Mouse (Mus musculus) MEL (cell line): ENCODE results near the gene Lrpprc. TPM values are rescaled to one million over a fixed set of nuclear protein-coding genes. Genes with fewer than 3 reads are reported as not detected.

ENCODE experiments used
- DNase-seq: peaks from one replicate; pipeline ENCODE4 v3.0.0; 2011; ENCODE audit warnings: low read depth, low spot score
- H3K27ac ChIP-seq: 2 replicates; pipeline ENCODE4 v1.5.1; 2012; ENCODE audit warnings: low read depth, mild to moderate bottlenecking, control low read depth, low read length, moderate library complexity; ENCODE audit not compliant: control insufficient read depth
- H3K27me3 ChIP-seq, 2 experiments: fragments of 150-350 bp in 1 of 2; sonication (generic) in 1 of 2; 2 replicates each; pipeline ENCODE4 v1.6.1; 2012; ENCODE audit warnings: low read length in 2 of 2, mild to moderate bottlenecking in 2 of 2, improper control_type of control experiment in 1 of 2, moderate library complexity in 1 of 2; ENCODE audit not compliant: insufficient read depth in 2 of 2, control insufficient read depth in 1 of 2
- H3K36me3 ChIP-seq, 2 experiments: 2 replicates each; pipeline ENCODE4 v1.6.1; 2012 to 2014; ENCODE audit warnings: low read length in 2 of 2, improper control_type of control experiment in 1 of 2, inconsistent platforms in 1 of 2, mild to moderate bottlenecking in 1 of 2; ENCODE audit not compliant: insufficient read depth in 2 of 2, control insufficient read depth in 1 of 2
- H3K4me1 ChIP-seq, 2 experiments: fragments of 150-350 bp in 1 of 2; sonication (generic) in 1 of 2; 2 replicates each; pipeline ENCODE4 v1.6.1; 2012; ENCODE audit warnings: low read length in 2 of 2, improper control_type of control experiment in 1 of 2, mild to moderate bottlenecking in 1 of 2; ENCODE audit not compliant: insufficient read depth in 2 of 2, control insufficient read depth in 1 of 2
- H3K4me3 ChIP-seq, 2 experiments: fragments of 150-350 bp in 1 of 2; sonication (generic) in 1 of 2; 2 replicates each; pipeline ENCODE4 v1.5.1; 2012; ENCODE audit warnings: low read depth in 2 of 2, low read length in 2 of 2, mild to moderate bottlenecking in 2 of 2, moderate library complexity in 2 of 2, control low read depth in 1 of 2, improper control_type of control experiment in 1 of 2; ENCODE audit not compliant: control insufficient read depth in 1 of 2, insufficient read depth in 1 of 2
- H3K79me2 ChIP-seq: 2 replicates; pipeline ENCODE4 v1.6.1; 2012; ENCODE audit warnings: mild to moderate bottlenecking, low read length, moderate library complexity; ENCODE audit not compliant: control insufficient read depth, poor library complexity, insufficient read depth
- H3K9ac ChIP-seq: 2 replicates; pipeline ENCODE4 v1.6.1; 2012; ENCODE audit warnings: low read depth, mild to moderate bottlenecking, control low read depth, low read length, moderate library complexity; ENCODE audit not compliant: control insufficient read depth, poor library complexity, severe bottlenecking
- H3K9me3 ChIP-seq: fragments of 150-350 bp; sonication (generic); replicated peaks from 2 replicates; pipeline ENCODE4 v1.6.1; 2012; ENCODE audit warnings: mild to moderate bottlenecking, low read length, improper control_type of control experiment, moderate library complexity; ENCODE audit not compliant: insufficient read depth
- BHLHE40 ChIP-seq: IDR thresholded peaks from 2 replicates; pipeline ENCODE4 v1.6.1; 2012; ENCODE audit warnings: low read depth, mild to moderate bottlenecking, inconsistent platforms, low read length, improper control_type of control experiment, borderline replicate concordance
- CHD1 ChIP-seq: IDR thresholded peaks from 2 replicates; pipeline ENCODE4 v1.6.1; 2012; ENCODE audit warnings: low read depth, mild to moderate bottlenecking, inconsistent platforms, low read length, improper control_type of control experiment
- CHD2 ChIP-seq: IDR thresholded peaks from 2 replicates; pipeline ENCODE4 v1.6.1; 2011; ENCODE audit warnings: low read length, improper control_type of control experiment
- CTCF ChIP-seq, 3 experiments: IDR thresholded peaks in 2 of 3; conservative IDR thresholded peaks in 1 of 3; 2 replicates each; pipeline ENCODE4 v1.5.1; 2011 to 2012; ENCODE audit warnings: low read length in 3 of 3, low read depth in 2 of 3, mild to moderate bottlenecking in 2 of 3, improper control_type of control experiment in 1 of 3, inconsistent platforms in 1 of 3, mixed read lengths in 1 of 3, moderate library complexity in 1 of 3; ENCODE audit not compliant: control insufficient read depth in 1 of 3, insufficient read depth in 1 of 3, poor library complexity in 1 of 3, severe bottlenecking in 1 of 3
- ELF1 ChIP-seq: IDR thresholded peaks from 2 replicates; pipeline ENCODE4 v1.6.1; 2014; ENCODE audit warnings: low read depth, mild to moderate bottlenecking, inconsistent platforms, low read length, improper control_type of control experiment, moderate library complexity
- EP300 ChIP-seq, 2 experiments: IDR thresholded peaks; 2 replicates each; pipeline ENCODE4 v1.6.1; 2011; ENCODE audit warnings: improper control_type of control experiment in 2 of 2, low read length in 2 of 2, low read depth in 1 of 2, mild to moderate bottlenecking in 1 of 2
- ETS1 ChIP-seq: IDR thresholded peaks from 2 replicates; pipeline ENCODE4 v1.6.1; 2012; ENCODE audit warnings: low read depth, mild to moderate bottlenecking, inconsistent platforms, low read length, improper control_type of control experiment, moderate library complexity
- GATA1 ChIP-seq: IDR thresholded peaks from 2 replicates; pipeline ENCODE4 v1.6.1; 2011; ENCODE audit warnings: low read depth, low read length, improper control_type of control experiment
- HCFC1 ChIP-seq: IDR thresholded peaks from 2 replicates; pipeline ENCODE4 v1.6.1; 2012; ENCODE audit warnings: low read depth, mild to moderate bottlenecking, inconsistent platforms, low read length, improper control_type of control experiment, moderate library complexity
- JUND ChIP-seq: IDR thresholded peaks from 2 replicates; pipeline ENCODE4 v1.6.1; 2011; ENCODE audit warnings: low read depth, mild to moderate bottlenecking, improper control_type of control experiment, low read length
- KAT2A ChIP-seq: conservative IDR thresholded peaks from 2 replicates; pipeline ENCODE4 v1.6.1; 2012; ENCODE audit warnings: low read depth, low read length, improper control_type of control experiment, inconsistent platforms
- MEF2A ChIP-seq: IDR thresholded peaks from 2 replicates; pipeline ENCODE4 v1.6.1; 2014; ENCODE audit warnings: low read depth, mild to moderate bottlenecking, inconsistent platforms, low read length, improper control_type of control experiment; ENCODE audit not compliant: poor library complexity, insufficient replicate concordance, severe bottlenecking; ENCODE audit errors: extremely low read depth
- MYB ChIP-seq: IDR thresholded peaks from 2 replicates; pipeline ENCODE4 v1.6.1; 2011; ENCODE audit warnings: mild to moderate bottlenecking, low read depth, low read length, improper control_type of control experiment
- MYC ChIP-seq: IDR thresholded peaks from 2 replicates; pipeline ENCODE4 v1.6.1; 2011; ENCODE audit warnings: low read depth, mild to moderate bottlenecking, low read length, improper control_type of control experiment, moderate library complexity
- NELFE ChIP-seq: IDR thresholded peaks from 2 replicates; pipeline ENCODE4 v1.6.1; 2011; ENCODE audit warnings: low read depth, low read length, improper control_type of control experiment
- NRF1 ChIP-seq: IDR thresholded peaks from 2 replicates; pipeline ENCODE4 v1.6.1; 2014; ENCODE audit warnings: low read depth, mild to moderate bottlenecking, inconsistent platforms, low read length, improper control_type of control experiment, moderate library complexity; ENCODE audit not compliant: poor library complexity, insufficient read depth, severe bottlenecking
- POLR2A ChIP-seq, 2 experiments: IDR thresholded peaks; 2 replicates each; pipeline ENCODE4 v1.6.1; 2011 to 2012; ENCODE audit warnings: low read length in 2 of 2, mild to moderate bottlenecking in 2 of 2, control low read depth in 1 of 2, improper control_type of control experiment in 1 of 2, low read depth in 1 of 2, moderate library complexity in 1 of 2; ENCODE audit not compliant: control insufficient read depth in 1 of 2, insufficient read depth in 1 of 2, poor library complexity in 1 of 2
- POLR2AphosphoS2 ChIP-seq: IDR thresholded peaks from 2 replicates; pipeline ENCODE4 v1.6.1; 2011; ENCODE audit warnings: low read length, improper control_type of control experiment
- RAD21 ChIP-seq: IDR thresholded peaks from 2 replicates; pipeline ENCODE4 v1.6.1; 2011; ENCODE audit warnings: mild to moderate bottlenecking, low read depth, low read length, improper control_type of control experiment
- SIN3A ChIP-seq: IDR thresholded peaks from 2 replicates; pipeline ENCODE4 v1.6.1; 2012; ENCODE audit warnings: low read length, improper control_type of control experiment, inconsistent platforms
- SMC3 ChIP-seq: IDR thresholded peaks from 2 replicates; pipeline ENCODE4 v1.6.1; 2011; ENCODE audit warnings: low read depth, low read length, improper control_type of control experiment
- TAL1 ChIP-seq: IDR thresholded peaks from 2 replicates; pipeline ENCODE4 v1.6.1; 2012; ENCODE audit warnings: mild to moderate bottlenecking, inconsistent platforms, low read length, moderate library complexity, mixed read lengths
- TCF12 ChIP-seq: IDR thresholded peaks from 2 replicates; pipeline ENCODE4 v1.6.1; 2014; ENCODE audit warnings: low read depth, mild to moderate bottlenecking, inconsistent platforms, low read length, improper control_type of control experiment, moderate library complexity
- ZC3H11A ChIP-seq: IDR thresholded peaks from 2 replicates; pipeline ENCODE4 v1.6.1; 2012; ENCODE audit warnings: low read depth, mild to moderate bottlenecking, inconsistent platforms, low read length, improper control_type of control experiment
- ZKSCAN1 ChIP-seq: IDR thresholded peaks from 2 replicates; pipeline ENCODE4 v1.6.1; 2012; ENCODE audit warnings: low read depth, mild to moderate bottlenecking, inconsistent platforms, low read length, improper control_type of control experiment, moderate library complexity
- polyA plus RNA-seq, 2 experiments: library from polyadenylated mRNA; stranded (reverse) in 1 of 2; unstranded in 1 of 2; fragments of >175 nt in 1 of 2; fragments of >200 nt in 1 of 2; gene quantifications; 2 replicates each; pipeline versions ENCODE4 v1.2.1 to v1.2.4; 2012; ENCODE audit warnings: low replicate concordance in 2 of 2, low read depth in 1 of 2; ENCODE audit not compliant: insufficient read length in 2 of 2, insufficient read depth in 1 of 2, missing spikeins in 1 of 2
- total RNA-seq: library from RNA; depleted of rRNA; stranded (reverse); fragments of 300-350 nt; gene quantifications from 2 replicates; pipeline ENCODE4 v1.2.3, GENCODE M21; 2012

Gene Lrpprc
- total and polyA plus RNA-seq, 3 experiments = 82.6 to 204 (median 99.1) TPM

DNA sequence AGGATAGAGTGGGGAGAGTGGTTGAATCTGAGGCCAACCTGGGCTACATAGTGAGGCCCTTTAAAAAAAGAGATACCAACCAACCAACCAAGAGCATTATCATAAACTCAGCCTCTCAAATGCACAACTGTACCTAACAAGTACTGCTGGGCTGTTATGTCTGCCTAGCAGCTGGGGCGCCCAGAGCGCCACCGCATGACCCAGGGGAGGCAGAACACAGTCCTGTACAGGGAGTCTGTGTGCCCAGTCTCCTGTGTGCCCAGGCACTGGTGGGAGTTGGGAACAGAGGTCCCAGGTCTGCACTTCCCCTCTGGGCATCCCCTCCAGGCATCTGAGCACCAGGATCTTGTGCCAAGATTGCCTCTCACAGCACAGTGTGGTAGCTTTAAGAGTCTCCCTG, 65.4 kb downstream of the Lrpprc start:
- DNase-seq = no peak
- H3K4me3 ChIP-seq = no peak overlapping the region
- no peaks in the 10 kb centered on the region for H3K79me2 ChIP-seq
- TF ChIP-seq ELF1 = no peak
- no peak for TF ChIP-seq HCFC1
- TF ChIP-seq SIN3A = no peak
- TF ChIP-seq ZC3H11A = no peak
- no peak for TF ChIP-seq CTCF (IDR thresholded peaks at IDR 0.05 in 2 of 3, conservative IDR thresholded peaks at IDR 0.05 in 1 of 3; ENCODE audit: control insufficient read depth in 1 of 3, insufficient read depth in 1 of 3, low read depth in 2 of 3, low read length in 3 of 3, poor library complexity in 1 of 3, severe bottlenecking in 1 of 3)
- no peak for TF ChIP-seq CHD2
- no peak for TF ChIP-seq POLR2A (IDR thresholded peaks at IDR 0.05; ENCODE audit: control insufficient read depth in 1 of 2, insufficient read depth in 1 of 2, low read depth in 1 of 2, low read length in 2 of 2, poor library complexity in 1 of 2)
- no peak for TF ChIP-seq TCF12
- no peak for TF ChIP-seq SMC3
- TF ChIP-seq EP300 (IDR thresholded peaks at IDR 0.05; ENCODE audit: low read depth in 1 of 2, low read length in 2 of 2) = no peak
- no peak for TF ChIP-seq ZKSCAN1
- no peak for TF ChIP-seq MYB
- no peak for TF ChIP-seq NELFE
- TF ChIP-seq BHLHE40 = no peak
- no peak for TF ChIP-seq NRF1
- no peak for TF ChIP-seq TAL1
- H3K27me3 ChIP-seq = no peaks in the 10 kb centered on the region
- H3K9me3 ChIP-seq = no peaks in the 10 kb centered on the region
- H3K27ac ChIP-seq = no peak overlapping the region
- H3K36me3 ChIP-seq = peaks cover 10 to 27% of the 10 kb centered on the region in 2 experiments
- H3K4me1 ChIP-seq = peaks cover 4 to 6% of the 10 kb centered on the region in 2 experiments
- H3K9ac ChIP-seq = no peak overlapping the region

DNA sequence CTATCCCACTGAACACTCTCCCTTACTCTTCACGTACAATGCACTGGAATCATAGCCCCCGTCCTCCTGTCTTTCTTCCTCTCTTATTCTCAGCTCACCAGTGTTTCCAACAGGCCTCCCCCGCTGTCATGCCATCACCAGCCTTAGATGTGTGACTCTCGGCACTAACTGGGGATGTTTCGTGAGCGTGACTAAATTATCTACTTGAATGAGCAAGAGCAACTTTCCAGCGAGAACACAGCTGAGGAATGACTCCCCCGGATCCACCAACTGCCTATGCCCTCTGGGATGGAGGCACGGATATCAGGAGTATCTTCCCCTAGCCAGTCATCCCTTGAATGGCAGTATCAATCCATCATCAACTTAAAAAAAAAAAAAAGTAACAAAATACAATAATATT, 66.6 kb downstream of the Lrpprc start:
- peaks cover 7 to 21% of the 10 kb centered on the region in 2 experiments for H3K36me3 ChIP-seq

More for the DNA sequence above, 66.6 kb downstream of the Lrpprc start:
- no peak for TF ChIP-seq GATA1
- TF ChIP-seq NRF1 = no peak
- no peak for TF ChIP-seq RAD21
- no peak for TF ChIP-seq CHD1
- TF ChIP-seq MEF2A = no peak
- no peak for TF ChIP-seq MYC
- no peak for TF ChIP-seq JUND
- no peak for TF ChIP-seq ETS1
- no peak for TF ChIP-seq KAT2A
- no peak for TF ChIP-seq HCFC1
- TF ChIP-seq CHD2 = no peak
- no peak for TF ChIP-seq POLR2AphosphoS2
- DNase-seq = no peak
- no peaks in the 10 kb centered on the region for H3K27me3 ChIP-seq
- no peak overlapping the region for H3K27ac ChIP-seq
- peaks cover 3 to 4% of the 10 kb centered on the region in 2 experiments for H3K4me1 ChIP-seq
- no peak overlapping the region for H3K4me3 ChIP-seq
- H3K79me2 ChIP-seq = no peaks in the 10 kb centered on the region
- no peaks in the 10 kb centered on the region for H3K9me3 ChIP-seq
- H3K9ac ChIP-seq = no peak overlapping the region
